Mouse (Mus musculus) monocyte, adult 2 months (primary cell): ENCODE measurements around the gene Ace2.

Experiments
- DNase-seq, 2 experiments: peaks; one replicate each; pipeline ENCODE4 v3.0.0; 2022; ENCODE audit warnings: low spot score in 2 of 2, low read depth in 1 of 2

The Ace2 gene

DNA sequence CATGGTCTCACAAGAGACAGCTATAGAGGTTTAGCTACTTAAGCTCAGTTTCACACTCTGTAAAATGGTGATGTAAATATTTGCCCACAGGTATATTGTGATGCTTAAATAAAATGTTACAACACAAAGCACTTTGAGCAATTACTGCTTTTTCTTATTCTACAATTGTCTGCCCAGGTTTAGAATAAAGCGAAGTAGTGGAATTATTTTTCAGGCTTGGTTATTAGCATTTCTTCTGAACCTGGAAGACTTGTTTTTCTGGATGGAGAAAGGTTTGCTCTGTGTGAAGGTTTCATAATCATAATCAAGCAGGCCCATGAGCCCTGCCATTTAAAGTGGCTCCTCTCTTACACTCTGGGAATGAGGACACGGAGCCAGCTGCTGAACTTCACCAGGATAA, at the start of gene Ace2:
Gene Ace2 (plus strand): TSS at position 301 of the 400 bp plus-strand sequence.
- DNase-seq: no peak

DNA sequence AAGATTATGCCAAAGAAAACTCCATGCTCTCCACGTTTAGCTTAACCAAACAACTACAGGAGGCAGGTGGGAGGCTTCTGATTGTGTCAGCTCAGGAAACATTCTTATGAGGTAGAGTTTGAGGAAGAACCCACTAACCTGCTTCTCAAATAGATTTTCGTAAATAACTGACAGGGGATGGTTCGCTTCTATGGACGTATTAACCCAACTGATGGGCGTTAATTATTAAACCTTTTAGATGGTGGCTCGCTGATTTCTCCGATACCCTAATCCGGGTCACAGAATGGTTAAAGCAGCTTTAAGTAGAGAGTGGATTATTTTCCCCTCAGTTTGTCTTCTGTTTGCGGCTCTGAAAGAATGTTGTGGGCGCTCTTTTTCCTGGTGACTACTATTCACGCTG, 49.2 kb upstream of the Ace2 start:
- DNase-seq: no peak

DNA sequence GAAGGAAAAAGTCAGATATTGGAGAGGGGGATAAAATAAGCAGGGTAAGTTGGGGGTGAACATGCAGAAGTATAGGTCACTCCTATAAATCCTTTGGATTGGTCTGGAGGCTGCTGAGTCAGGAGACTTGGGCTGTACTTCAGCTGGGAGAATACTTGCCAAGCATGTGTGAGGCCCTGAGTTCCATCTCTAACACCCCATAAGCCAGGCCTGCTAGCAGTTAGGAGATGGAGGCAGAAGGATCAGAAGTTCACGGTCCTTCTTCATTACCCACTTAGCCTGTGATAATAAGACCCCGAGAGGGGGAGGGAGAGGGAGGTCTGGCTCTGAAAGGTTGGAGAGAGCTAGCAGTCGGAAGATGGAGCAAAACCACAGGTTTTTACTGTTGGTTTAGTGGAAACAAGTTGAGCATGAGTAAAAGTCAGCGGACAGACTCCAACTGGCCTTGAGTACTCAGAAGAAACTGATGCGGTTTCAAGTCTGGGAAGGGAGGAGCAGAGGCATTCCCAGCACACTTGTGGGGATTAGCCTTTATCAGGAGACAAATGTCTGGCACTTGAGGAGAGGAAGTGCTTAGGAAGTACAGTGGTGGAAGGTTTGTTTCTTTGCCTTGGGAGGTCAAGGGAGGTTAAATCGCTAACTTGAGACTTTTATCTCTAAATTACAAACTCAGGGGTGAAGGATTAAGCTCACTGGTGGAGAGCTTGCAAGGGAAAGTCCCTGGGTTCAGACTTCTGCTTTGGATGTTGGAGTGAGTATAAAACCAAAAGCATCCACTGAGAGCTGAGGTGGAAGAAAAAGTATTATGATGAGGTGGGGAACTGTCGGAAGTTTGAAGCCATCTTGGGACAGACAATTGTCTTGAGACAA, 46.6 kb upstream of the Ace2 start:
- DNase-seq: no peak

DNA sequence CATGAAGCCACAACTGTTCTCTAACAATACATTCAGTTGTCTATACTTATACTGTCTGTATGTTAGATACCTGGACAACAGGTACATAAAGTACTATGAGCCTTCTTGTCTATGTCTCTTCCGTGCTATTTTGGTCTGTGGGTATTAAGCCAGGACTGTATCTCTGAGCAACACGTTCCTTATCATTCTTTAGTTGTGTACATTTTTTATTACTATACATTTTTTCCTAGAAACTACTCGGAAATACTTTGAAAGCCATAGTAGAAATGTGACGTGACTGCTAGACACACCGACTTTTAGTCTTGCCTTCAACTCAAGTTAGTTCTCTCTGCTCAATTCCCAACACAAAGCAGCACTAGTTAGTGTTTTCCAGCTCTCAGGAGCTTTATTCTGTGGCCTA, 45.7 kb upstream of the Ace2 start:
- no peak for DNase-seq

DNA sequence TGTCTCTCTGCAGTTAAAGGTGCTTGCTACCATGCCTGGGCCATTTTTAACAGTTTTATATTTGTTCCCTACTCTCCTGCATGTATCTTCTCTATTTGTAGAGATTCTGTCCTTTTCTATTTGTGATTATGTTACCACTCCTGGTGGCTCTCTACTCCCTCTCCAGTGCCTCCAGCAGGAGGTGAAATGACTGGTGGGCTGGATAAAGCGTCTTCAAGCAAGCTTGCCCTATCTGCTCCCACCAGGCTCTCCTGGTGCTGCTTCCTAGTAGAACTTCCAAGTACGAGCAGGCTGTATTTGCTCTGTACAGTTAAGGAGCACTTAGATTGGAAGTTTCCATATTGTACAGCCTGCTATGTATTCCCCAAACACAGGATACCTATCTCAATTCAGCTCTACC, 43.3 kb upstream of the Ace2 start:
- no peak for DNase-seq

DNA sequence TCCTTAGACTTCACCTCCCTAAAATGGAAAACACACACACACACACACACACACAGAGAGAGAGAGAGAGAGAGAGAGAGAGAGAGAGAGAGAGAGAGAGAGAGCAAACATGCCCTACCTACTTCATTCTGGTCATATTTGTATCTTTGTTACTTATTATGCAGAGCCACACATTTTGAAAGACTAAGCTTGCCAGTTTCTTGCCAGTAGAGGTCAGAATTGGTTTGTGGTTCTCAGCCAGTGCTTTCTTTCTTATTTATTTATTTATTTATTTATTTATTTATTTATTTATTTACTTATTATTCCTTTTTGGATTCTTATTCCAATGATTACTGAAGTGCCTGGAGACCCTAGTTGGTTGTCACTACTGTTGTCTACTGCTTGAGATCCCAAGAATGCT, 37.6 kb upstream of the Ace2 start:
- DNase-seq: no peak

DNA sequence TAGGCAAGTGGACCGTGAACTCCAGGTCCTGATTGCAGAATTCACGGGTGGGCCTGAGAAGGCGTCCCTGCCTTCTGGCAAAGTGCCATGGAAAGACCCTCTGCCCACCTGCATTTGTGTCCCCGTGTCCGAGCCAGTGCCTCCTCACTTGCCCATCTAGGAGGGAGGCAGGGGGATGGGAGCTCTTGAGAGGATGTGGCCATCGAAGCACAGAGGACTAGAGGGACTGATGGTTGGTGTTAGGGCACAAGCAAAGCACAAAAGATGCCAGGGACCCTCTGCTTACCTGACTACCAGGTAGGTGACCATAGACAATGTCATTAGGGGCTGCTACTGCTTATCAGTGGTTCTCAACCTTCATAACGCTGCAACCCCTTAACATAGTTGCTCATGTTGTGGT, 36.9 kb upstream of the Ace2 start:
- DNase-seq: no peak

DNA sequence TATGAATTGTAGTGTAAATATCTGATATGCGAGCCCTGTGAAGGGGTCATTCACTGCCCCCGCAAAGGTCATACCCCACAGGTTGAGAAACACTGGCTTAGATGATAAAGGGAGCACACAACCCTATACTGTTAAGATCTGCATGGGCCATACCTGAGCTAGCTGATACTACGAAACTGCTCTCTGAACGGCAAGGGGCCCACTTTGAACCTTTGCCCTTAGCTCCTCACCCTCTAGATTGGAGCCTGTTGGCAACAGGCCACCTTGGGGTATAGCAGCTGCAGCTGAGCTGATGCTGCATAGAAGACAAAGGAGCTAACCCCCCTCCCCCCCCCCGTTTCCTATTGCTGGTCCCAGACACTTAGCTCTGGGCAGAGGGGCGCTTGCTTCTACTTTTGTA, 36.5 kb upstream of the Ace2 start:
- DNase-seq: no peak

DNA sequence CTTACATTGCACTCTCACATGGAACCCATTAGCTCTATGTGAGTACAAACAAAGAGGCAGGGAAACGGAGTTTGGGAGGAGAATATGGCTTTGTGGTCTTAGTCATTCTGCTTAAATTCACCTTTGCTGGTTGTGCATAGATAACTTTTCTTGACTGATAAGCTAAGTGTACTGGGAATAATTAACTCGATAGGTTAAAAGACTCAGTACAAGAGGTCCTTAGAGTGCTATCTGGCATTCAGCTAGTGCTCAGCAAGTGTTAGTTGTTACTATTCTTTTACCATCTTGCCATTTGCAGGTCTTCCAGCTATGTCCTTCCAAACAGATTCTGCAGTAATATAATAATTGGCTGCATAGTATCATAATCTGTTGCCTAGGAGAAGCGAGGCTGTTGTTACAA, 28.0 kb upstream of the Ace2 start:
- no peak for DNase-seq

DNA sequence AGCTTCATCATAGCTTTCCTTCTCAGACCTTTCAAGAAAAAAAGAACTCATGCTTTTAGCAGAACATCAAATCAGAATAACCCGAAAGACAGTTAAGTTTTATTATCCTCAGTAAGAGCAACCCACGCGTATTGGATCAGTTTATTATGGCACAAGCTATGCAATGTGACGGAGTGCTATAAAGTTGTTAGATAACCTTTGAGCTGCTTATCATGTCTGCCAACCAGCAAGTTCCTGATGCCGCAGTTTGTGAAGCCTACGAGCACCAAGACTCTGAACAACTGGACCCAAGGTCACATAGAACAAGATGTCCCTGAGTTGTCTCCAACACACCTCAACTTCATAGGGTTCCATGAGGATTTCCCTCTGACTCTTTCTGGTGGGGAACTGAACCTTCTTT, 25.4 kb upstream of the Ace2 start:
- no peak for DNase-seq

DNA sequence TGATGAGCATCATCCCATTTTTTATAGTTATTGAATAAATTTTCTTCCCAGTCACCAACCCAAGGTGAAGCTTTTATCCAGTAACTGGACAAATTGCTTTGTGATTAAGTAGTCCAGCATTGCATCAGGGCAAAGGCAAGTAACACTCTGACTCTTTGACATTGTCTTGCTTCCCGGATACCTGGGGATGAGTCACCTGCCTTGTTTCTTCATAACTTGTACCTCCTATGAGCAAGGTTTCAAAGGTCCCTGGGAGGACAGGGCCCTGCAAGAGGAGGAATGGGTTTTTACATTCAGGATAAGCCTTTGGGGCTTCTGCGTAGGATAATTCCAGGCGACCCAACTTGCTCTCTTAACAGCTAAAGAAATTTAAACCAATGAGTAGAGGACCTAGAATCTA, 15.2 kb upstream of the Ace2 start:
- no peak for DNase-seq

DNA sequence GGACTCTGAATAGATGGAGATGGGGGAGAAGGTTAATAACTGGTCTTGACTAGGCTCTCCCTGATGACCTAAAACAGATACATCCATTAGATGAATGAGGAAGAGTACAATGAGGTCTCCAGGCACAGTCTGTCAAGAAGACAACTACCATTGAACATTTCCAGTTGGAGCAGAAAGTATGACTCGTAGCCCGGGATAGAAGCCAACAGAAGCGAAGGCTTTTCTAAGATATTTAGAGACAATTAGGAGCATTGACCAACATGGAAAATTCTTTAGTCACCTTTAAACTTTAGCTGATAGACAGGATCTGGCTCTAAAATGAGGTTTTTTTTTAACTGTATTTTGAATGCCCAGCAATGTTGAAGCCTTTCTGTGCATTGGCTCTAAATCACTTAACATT, 5.6 kb upstream of the Ace2 start:
- DNase-seq: no peak

DNA sequence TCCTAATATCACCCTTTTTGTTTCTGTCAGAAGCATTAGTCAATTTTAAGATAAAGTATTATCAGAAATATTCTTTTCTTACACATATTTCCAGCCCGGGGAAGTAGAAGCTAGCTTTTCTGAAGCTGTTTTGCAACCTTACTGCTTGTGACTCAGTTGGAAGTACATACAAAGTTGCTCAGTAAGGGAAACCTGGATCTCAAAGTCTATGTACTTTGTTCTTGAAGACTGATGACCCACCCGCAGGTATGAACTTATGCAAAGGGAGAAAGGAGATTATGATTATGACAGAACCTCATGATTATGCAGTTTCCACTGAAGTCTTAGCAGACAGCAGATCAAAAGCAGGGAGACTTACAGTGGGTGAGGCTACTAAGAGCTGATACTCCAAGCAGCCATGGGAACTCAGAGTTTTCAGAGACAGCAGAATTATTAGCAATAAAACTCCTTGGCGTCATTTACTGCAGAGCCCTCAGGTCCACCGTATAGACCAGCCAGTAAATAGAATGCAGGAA, 3.8 kb upstream of the Ace2 start:
- no peak for DNase-seq

DNA sequence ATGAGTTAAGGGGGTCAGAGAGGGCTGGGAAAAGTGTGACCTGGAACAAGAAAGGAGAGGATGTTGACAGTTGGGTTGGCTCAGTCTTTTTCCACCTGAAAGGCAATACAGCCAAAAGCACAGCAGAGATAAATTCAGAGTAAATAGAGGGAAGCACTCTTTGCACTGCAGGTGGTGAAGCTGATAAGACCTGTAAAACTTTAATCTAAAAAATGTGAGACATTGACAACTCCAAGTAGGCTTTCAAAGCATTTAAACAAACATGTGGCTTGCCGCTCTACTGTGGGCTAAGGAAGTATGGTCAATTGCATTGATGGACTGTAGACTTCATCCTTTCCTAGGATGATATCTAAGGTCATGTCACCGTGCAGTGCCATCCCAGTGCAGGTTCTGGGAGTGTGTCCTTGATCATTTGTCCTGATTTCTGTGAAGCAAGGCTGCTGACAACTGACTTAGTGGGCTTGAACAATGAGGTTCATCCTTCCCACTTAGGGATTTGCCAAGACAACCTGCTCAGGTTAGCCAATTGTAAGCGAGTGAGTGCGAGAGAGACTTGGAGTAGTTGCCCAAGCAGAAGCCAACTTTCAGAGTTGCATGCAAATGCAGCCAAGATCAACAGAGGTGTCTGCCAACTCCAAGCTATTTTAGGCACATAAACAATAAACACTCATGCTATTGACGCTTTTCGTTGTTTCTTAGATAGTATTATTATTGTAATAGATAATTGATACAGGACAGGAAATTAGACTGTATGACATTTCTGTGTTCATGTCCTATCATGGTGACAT, 6.5 kb downstream of the Ace2 start:
- no peak for DNase-seq

DNA sequence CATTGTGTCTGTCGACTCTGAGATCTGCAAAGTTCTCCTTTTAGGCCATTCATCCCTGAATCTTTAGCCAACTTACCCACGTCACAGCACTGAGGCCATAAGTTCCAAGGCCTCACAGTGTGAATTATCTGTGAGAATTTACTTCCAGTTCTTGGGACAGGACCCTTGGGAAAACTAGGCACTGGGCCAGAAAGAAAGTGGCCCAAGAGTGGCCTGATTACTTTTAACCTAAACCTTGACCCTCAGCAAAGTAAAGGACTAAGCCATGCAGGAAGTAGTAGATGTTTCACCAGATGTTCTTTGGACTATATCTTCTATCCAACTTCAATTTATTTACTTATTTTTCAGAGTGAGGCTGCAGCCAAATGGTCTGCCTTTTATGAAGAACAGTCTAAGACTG, 13.6 kb downstream of the Ace2 start:
- no peak for DNase-seq

DNA sequence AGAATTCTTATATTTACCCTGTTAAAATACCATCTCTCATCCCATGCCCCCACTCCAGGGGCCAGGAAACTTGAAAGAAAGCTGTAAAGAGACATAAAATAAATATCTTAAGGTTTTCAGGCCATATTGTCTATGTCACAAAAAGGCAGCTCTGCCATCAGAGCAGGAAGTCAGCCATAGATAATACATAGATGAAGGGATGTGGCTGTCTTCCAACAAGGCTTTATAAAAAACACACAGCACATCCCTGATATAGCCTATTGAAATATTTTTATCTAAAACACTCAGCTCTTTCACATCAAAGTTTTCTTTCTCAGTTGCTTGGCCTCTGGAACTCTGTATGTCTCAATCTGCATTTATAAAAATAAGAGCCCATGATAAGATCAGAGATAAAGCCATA, 14.5 kb downstream of the Ace2 start:
- DNase-seq: no peak

DNA sequence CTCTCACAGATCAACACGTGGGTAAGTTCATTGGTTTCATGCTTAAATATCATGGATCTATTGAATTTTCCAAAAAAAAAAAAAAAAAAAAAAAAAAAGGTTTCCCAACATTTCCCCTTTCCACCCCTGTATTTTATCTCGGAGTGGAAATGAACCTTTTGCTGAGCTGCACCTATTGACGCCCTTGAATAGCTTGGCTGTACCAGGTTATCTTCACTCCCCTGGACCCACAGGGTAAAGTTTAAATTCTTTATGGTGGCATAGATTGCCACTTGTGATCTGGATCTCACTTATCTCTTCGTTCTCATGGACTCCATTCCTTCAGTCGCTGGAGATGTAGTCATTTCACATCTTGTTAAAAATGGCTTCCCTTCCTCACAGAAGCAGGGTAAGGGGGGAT, 15.5 kb downstream of the Ace2 start:
- no peak for DNase-seq

DNA sequence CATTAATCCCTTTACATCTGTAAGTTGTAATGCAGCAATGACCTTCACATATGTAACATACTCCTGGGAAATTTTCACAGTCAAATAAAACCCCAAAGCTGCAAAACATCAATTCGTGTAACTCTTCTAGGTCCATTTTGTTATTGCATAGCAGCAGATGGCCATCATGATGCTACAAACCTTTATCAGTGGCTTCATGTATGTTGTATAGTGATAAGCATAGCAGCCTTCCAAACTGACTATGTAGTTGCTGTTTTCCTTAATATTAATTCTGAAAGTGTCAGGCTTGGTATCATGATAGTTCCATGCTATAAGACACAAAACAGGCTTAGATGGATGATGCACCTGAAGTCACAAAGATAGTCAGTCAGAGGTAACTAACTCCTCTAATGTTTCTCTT, 25.5 kb downstream of the Ace2 start:
- DNase-seq: no peak

DNA sequence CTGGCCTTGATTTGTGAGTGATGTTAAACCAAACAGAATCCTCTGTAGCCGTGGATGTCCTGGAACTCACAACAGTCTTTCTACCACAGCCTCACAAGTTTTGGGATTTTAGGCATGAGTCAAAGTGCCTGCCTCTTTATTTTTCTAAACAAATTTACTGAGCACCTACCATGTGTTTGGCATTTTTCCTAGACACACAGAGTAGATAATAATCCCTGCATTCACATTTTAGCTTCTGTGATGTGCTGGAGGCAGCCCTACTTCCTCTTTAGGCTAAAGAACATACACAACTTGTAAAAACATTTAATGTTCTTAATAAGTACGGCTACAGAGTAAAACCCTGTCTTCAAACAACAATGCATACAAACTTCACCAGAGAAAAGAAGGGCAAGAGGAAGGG, 31.9 kb downstream of the Ace2 start:
- no peak for DNase-seq

DNA sequence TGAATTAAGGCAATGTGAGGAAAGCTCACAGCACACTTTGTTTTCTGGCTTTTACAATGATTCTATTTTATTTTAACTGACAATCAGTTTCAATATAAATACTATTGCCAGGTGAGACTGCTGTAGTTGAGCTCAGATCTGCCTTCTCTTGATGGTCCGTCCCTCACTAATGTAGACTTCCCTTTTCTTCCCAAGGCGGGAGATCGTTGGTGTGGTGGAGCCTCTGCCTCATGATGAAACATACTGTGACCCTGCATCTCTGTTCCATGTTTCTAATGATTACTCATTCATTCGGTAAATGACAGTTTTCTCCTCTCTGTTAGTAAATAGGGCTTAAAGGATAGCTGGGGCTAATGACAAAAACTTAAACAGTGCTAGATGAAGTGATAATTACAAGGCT, 34.7 kb downstream of the Ace2 start:
- no peak for DNase-seq

DNA sequence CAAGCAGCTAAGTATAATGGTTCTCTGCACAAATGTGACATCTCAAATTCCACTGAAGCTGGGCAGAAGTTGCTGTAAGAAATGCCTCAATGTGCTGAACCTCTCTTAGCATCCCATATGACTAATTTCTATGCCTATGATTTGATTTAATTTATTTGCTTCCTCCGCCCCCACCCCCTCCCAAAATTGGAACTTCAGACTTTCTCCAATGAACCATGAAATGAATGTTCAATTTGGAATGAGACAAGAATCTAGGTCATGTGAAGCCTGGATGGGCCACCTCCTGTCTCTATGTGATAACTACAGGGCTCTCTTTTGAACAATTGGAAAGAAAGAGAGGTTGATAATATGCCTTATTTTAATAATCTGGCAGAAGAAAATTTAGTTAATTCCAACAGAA, 36.2 kb downstream of the Ace2 start:
- DNase-seq: no peak

DNA sequence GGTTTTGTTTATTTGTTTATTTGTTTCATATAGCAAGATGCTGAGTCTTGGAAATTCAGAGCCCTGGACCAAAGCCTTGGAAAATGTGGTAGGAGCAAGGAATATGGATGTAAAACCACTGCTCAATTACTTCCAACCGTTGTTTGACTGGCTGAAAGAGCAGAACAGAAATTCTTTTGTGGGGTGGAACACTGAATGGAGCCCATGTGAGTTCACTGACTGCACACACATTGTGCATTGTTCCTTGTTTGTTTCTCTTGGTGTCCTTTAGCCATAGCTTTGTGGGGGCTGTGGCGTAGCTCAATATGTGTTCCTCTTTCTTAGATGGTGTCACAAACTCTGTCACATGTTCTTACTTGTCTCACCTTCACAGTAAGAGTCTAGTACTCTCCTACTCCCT, 36.6 kb downstream of the Ace2 start:
- no peak for DNase-seq
